Mouse (Mus musculus) midbrain, embryonic 13.5 days (tissue): Measurements from ENCODE around the gene Psd4. TPM values are rescaled to one million over a fixed set of nuclear protein-coding genes. Genes with fewer than 3 reads are reported as not detected.
A peak's percentile ranks its signal among the peaks of the same experiment; 100 is the strongest.

ENCODE experiments used
- ATAC-seq: fragments of 200-750 bp; cut with Nextera tagmentation; 2 replicates; pipeline ENCODE4 v1.8.0; 2017; ENCODE audit warnings: mild to moderate bottlenecking, moderate TSS enrichment, moderate library complexity
- H3K27ac ChIP-seq: fragments of 300-500 bp; sonication (generic); 2 replicates; pipeline ENCODE4 v1.5.1; 2015; ENCODE audit warnings: inconsistent platforms, mild to moderate bottlenecking, moderate library complexity
- H3K27me3 ChIP-seq: fragments of 300-500 bp; sonication (generic); 2 replicates; pipeline ENCODE4 v1.6.1; 2015; ENCODE audit warnings: mild to moderate bottlenecking, inconsistent platforms
- H3K36me3 ChIP-seq: fragments of 300-500 bp; sonication (generic); 2 replicates; pipeline ENCODE4 v1.6.1; 2015; ENCODE audit warnings: mild to moderate bottlenecking, inconsistent platforms
- H3K4me1 ChIP-seq: fragments of 300-500 bp; sonication (generic); replicated peaks from 2 replicates; pipeline ENCODE4 v1.6.1; 2015; ENCODE audit warnings: inconsistent platforms
- H3K4me2 ChIP-seq: fragments of 300-500 bp; sonication (generic); replicated peaks from 2 replicates; pipeline ENCODE4 v1.6.1; 2015; ENCODE audit warnings: moderate library complexity, mild to moderate bottlenecking, inconsistent platforms
- H3K4me3 ChIP-seq: fragments of 300-500 bp; sonication (generic); replicated peaks from 2 replicates; pipeline ENCODE4 v1.5.1; 2015; ENCODE audit warnings: mild to moderate bottlenecking, inconsistent platforms
- H3K9ac ChIP-seq: fragments of 300-500 bp; sonication (generic); replicated peaks from 2 replicates; pipeline ENCODE4 v1.6.1; 2015; ENCODE audit warnings: mild to moderate bottlenecking, inconsistent platforms
- H3K9me3 ChIP-seq: fragments of 300-500 bp; sonication (generic); 2 replicates; pipeline ENCODE4 v1.6.1; 2016; ENCODE audit warnings: mild to moderate bottlenecking, inconsistent platforms
- WGBS: fragments of 180-500 bp; shearing (Covaris S2); methylation state at CpG from one replicate; pipeline ENCODE4 v1.1.7; 2015; 5-methylcytosine and 5-hydroxymethylcytosine counted together
- polyA plus RNA-seq: library from polyadenylated mRNA; unstranded; fragments of >200 nt; fragmentation: Nextera tagmentation; extraction: Ambion mirVana; gene quantifications from 2 replicates; pipeline ENCODE4 v1.2.1, GENCODE M21; 2015

The Psd4 gene
- polyA plus RNA-seq, 1 experiment from 2014 or later: 0.28 TPM

- no peak for ATAC-seq
- no peaks in the 10 kb centered on the region for H3K36me3 ChIP-seq
- no peak overlapping the region for H3K4me3 ChIP-seq
- no peaks in the 10 kb centered on the region for H3K27me3 ChIP-seq
- H3K27ac ChIP-seq: no peak overlapping the region
- H3K9ac ChIP-seq: no peak overlapping the region
- 90% methylated on average over 5 of the region's 5 CpGs for WGBS
- H3K4me2 ChIP-seq: no peak overlapping the region
- 0 out of 2 replicates have a peak, but pooled peaks cover 7% of the 10 kb centered on the region for H3K4me1 ChIP-seq
- no peaks in the 10 kb centered on the region for H3K9me3 ChIP-seq
These were observed 85.8 kb downstream of the Psd4 start for GRCm38 (mm10) chr2:24453206-24453605.

GRCm38 (mm10) chr2:24454429-24455011 lies 87.1 kb downstream of the Psd4 start:
- Histone ChIP-seq H3K9ac (no peak overlapping the region), H3K4me1 (0 out of 2 replicates have a peak, but pooled peaks cover 7% of the 10 kb centered on the region), H3K9me3 (no peaks in the 10 kb centered on the region), H3K36me3 (no peaks in the 10 kb centered on the region), H3K27ac (no peak overlapping the region; the same call in 1 of the 2 replicates), H3K4me3 (no peak overlapping the region), H3K4me2 (no peak overlapping the region), H3K27me3 (no peaks in the 10 kb centered on the region)
- ATAC-seq: peak; percentile 60; the same call in 1 of the 2 replicates
- WGBS: 16% methylated on average over 1 of the region's 1 CpGs

GRCm38 (mm10) chr2:24455057-24455855 lies 87.9 kb downstream of the Psd4 start:
- Histone ChIP-seq H3K27me3 (no peaks in the 10 kb centered on the region), H3K4me1 (0 out of 2 replicates have a peak, but pooled peaks cover 7% of the 10 kb centered on the region), H3K4me2 (no peak overlapping the region), H3K9me3 (no peaks in the 10 kb centered on the region), H3K36me3 (no peaks in the 10 kb centered on the region), H3K27ac (no peak overlapping the region), H3K9ac (no peak overlapping the region), H3K4me3 (no peak overlapping the region)
- no peak for ATAC-seq
- 37% methylated on average over 6 of the region's 6 CpGs for WGBS

GRCm38 (mm10) chr2:24456841-24457240 lies 89.5 kb downstream of the Psd4 start:
- ATAC-seq: no peak
- Histone ChIP-seq H3K9ac (no peak overlapping the region), H3K4me2 (no peak overlapping the region), H3K36me3 (no peaks in the 10 kb centered on the region), H3K27ac (no peak overlapping the region), H3K4me1 (0 out of 2 replicates have a peak, but pooled peaks cover 7% of the 10 kb centered on the region), H3K27me3 (no peaks in the 10 kb centered on the region), H3K9me3 (no peaks in the 10 kb centered on the region), H3K4me3 (no peak overlapping the region)
- WGBS: 91% methylated on average over 4 of the region's 4 CpGs

- Histone ChIP-seq H3K27me3 (no peaks in the 10 kb centered on the region), H3K9me3 (no peaks in the 10 kb centered on the region), H3K4me3 (no peak overlapping the region), H3K9ac (no peak overlapping the region), H3K27ac (no peak overlapping the region), H3K4me1 (no peaks in the 10 kb centered on the region), H3K4me2 (no peak overlapping the region), H3K36me3 (no peaks in the 10 kb centered on the region)
- no peak for ATAC-seq
- WGBS: 45% methylated on average over 9 of the region's 9 CpGs
These were observed 92.9 kb downstream of the Psd4 start for GRCm38 (mm10) chr2:24460112-24460807.

GRCm38 (mm10) chr2:24460808-24461127 lies 93.4 kb downstream of the Psd4 start:
- H3K36me3 ChIP-seq: no peaks in the 10 kb centered on the region
- H3K27ac ChIP-seq: no peak overlapping the region
- no peaks in the 10 kb centered on the region for H3K27me3 ChIP-seq
- no peaks in the 10 kb centered on the region for H3K9me3 ChIP-seq
- ATAC-seq: no peak
- H3K4me1 ChIP-seq: no peaks in the 10 kb centered on the region
- H3K4me3 ChIP-seq: no peak overlapping the region
- H3K9ac ChIP-seq: no peak overlapping the region
- H3K4me2 ChIP-seq: no peak overlapping the region
- 47% methylated on average over 2 of the region's 2 CpGs for WGBS

Other genes with a start within 250 kb of the Psd4 start
- gene Il1f8, start 214.4 kb upstream of the Psd4 start, polyA plus RNA-seq: not detected in 2 replicates
- gene Il1f9, start 181.1 kb upstream of the Psd4 start, polyA plus RNA-seq: not detected in 2 replicates
- gene Il1f6, start 152.2 kb upstream of the Psd4 start, polyA plus RNA-seq: not detected in 2 replicates
- not detected in 2 replicates for gene Il1f5, start 90.6 kb upstream of the Psd4 start, polyA plus RNA-seq
- gene Il1f10, start 76.4 kb upstream of the Psd4 start, polyA plus RNA-seq: not detected in 2 replicates
- gene Il1rn, start 30.7 kb upstream of the Psd4 start, polyA plus RNA-seq: 0.17 and 0.19 TPM in 2 replicates
- gene Pax8, start 108.0 kb downstream of the Psd4 start, polyA plus RNA-seq: 5.3 and 5.9 TPM in 2 replicates